Mouse (Mus musculus) small intestine, adult 2 months (tissue): ENCODE data around the gene Mcf2l. TPM values are rescaled to one million over a fixed set of nuclear protein-coding genes. Genes with fewer than 3 reads are reported as not detected.

Experiments
- H3K27ac ChIP-seq: fragments of 200-500 bp; 2 replicates; pipeline ENCODE4 v1.5.1; 2012; ENCODE audit warnings: low read depth, low read length, control low read depth, inconsistent platforms; ENCODE audit not compliant: insufficient read depth
- H3K27me3 ChIP-seq: fragments of 200-500 bp; 2 replicates; pipeline ENCODE4 v1.6.1; 2012; ENCODE audit warnings: mild to moderate bottlenecking, moderate library complexity, low read length, inconsistent platforms; ENCODE audit not compliant: control insufficient read depth, insufficient read depth
- H3K36me3 ChIP-seq: fragments of 200-500 bp; 2 replicates; pipeline ENCODE4 v1.6.1; 2012; ENCODE audit warnings: mild to moderate bottlenecking, low read length, control low read depth, inconsistent platforms; ENCODE audit not compliant: control insufficient read depth, insufficient read depth
- H3K4me1 ChIP-seq: fragments of 200-500 bp; 2 replicates; pipeline ENCODE4 v1.6.1; 2012; ENCODE audit warnings: low read length, inconsistent platforms, mixed read lengths; ENCODE audit not compliant: control insufficient read depth, insufficient read depth, insufficient read length
- H3K4me3 ChIP-seq: fragments of 200-500 bp; 2 replicates; pipeline ENCODE4 v1.5.1; 2012; ENCODE audit warnings: low read depth, mild to moderate bottlenecking, control low read depth, inconsistent platforms, low read length, moderate library complexity
- CTCF ChIP-seq: fragments of 200-500 bp; IDR thresholded peaks from 2 replicates; pipeline ENCODE4 v1.5.1; 2012; ENCODE audit warnings: low read depth, mild to moderate bottlenecking, control low read depth, inconsistent platforms, low read length, moderate library complexity, mixed read lengths; ENCODE audit not compliant: insufficient replicate concordance, insufficient read length; ENCODE audit errors: extremely low read depth
- POLR2A ChIP-seq: fragments of 200-500 bp; IDR thresholded peaks from 2 replicates; pipeline ENCODE4 v1.6.1; 2012; ENCODE audit warnings: low read depth, mild to moderate bottlenecking, control low read depth, inconsistent platforms, low read length, moderate library complexity
- WGBS: fragments of 180-500 bp; shearing (Covaris S2); methylation state at CpG from one replicate; pipeline ENCODE4 v1.1.7; 2018; 5-methylcytosine and 5-hydroxymethylcytosine counted together
- polyA plus RNA-seq: library from polyadenylated mRNA; depleted of rRNA; stranded (reverse); fragments of >200 nt; gene quantifications from 2 replicates; pipeline ENCODE4 v1.2.3, GENCODE M21; 2012

Gene Mcf2l
- polyA plus RNA-seq, 1 experiment: 11.2 TPM

GRCm38 (mm10) chr8:12984601-12985243, 111.1 kb downstream of the Mcf2l start:
- no peak overlapping the region for H3K4me3 ChIP-seq
- TF ChIP-seq CTCF (no peak), POLR2A (no peak)
- no peaks in the 10 kb centered on the region for H3K4me1 ChIP-seq
- H3K27me3 ChIP-seq: no peaks in the 10 kb centered on the region
- WGBS: 83% methylated on average over 17 of the region's 17 CpGs
- no peaks in the 10 kb centered on the region for H3K36me3 ChIP-seq
- no peak overlapping the region for H3K27ac ChIP-seq

GRCm38 (mm10) chr8:12985259-12985658, 111.7 kb downstream of the Mcf2l start:
- 88% methylated on average over 13 of the region's 13 CpGs for WGBS
- H3K4me1 ChIP-seq: no peaks in the 10 kb centered on the region
- no peak for TF ChIP-seq POLR2A
- TF ChIP-seq CTCF: no peak
- no peak overlapping the region for H3K4me3 ChIP-seq
- H3K27ac ChIP-seq: no peak overlapping the region
- no peaks in the 10 kb centered on the region for H3K36me3 ChIP-seq
- no peaks in the 10 kb centered on the region for H3K27me3 ChIP-seq

- WGBS: 87% methylated on average over 8 of the region's 8 CpGs
- TF ChIP-seq CTCF (no peak), POLR2A (no peak)
- H3K4me3 ChIP-seq: no peak overlapping the region
- no peaks in the 10 kb centered on the region for H3K4me1 ChIP-seq
- no peaks in the 10 kb centered on the region for H3K36me3 ChIP-seq
- H3K27ac ChIP-seq: no peak overlapping the region
- no peaks in the 10 kb centered on the region for H3K27me3 ChIP-seq
These were observed 114.0 kb downstream of the Mcf2l start for GRCm38 (mm10) chr8:12987571-12987970.

- TF ChIP-seq POLR2A (no peak), CTCF (peak; percentile 22; the same call in 1 of the 2 replicates)
- H3K27ac ChIP-seq: no peak overlapping the region
- H3K4me3 ChIP-seq: no peak overlapping the region
- H3K4me1 ChIP-seq: no peaks in the 10 kb centered on the region
- H3K27me3 ChIP-seq: no peaks in the 10 kb centered on the region
- WGBS: 79% methylated on average over 13 of the region's 13 CpGs
- no peaks in the 10 kb centered on the region for H3K36me3 ChIP-seq
These were observed 115.3 kb downstream of the Mcf2l start for GRCm38 (mm10) chr8:12988722-12989430.

- no peak overlapping the region for H3K4me3 ChIP-seq
- WGBS: 72% methylated on average over 10 of the region's 10 CpGs
- TF ChIP-seq POLR2A: no peak
- TF ChIP-seq CTCF: no peak
- H3K4me1 ChIP-seq: no peaks in the 10 kb centered on the region
- no peaks in the 10 kb centered on the region for H3K27me3 ChIP-seq
- H3K36me3 ChIP-seq: no peaks in the 10 kb centered on the region
- no peak overlapping the region for H3K27ac ChIP-seq
These were observed 117.8 kb downstream of the Mcf2l start for GRCm38 (mm10) chr8:12991411-12991810.

- WGBS: 83% methylated on average over 5 of the region's 5 CpGs
- no peaks in the 10 kb centered on the region for H3K4me1 ChIP-seq
- H3K4me3 ChIP-seq: no peak overlapping the region
- no peak for TF ChIP-seq CTCF
- no peaks in the 10 kb centered on the region for H3K27me3 ChIP-seq
- H3K36me3 ChIP-seq: no peaks in the 10 kb centered on the region
- H3K27ac ChIP-seq: no peak overlapping the region
These were observed 120.9 kb downstream of the Mcf2l start for GRCm38 (mm10) chr8:12994468-12994867.

- Histone ChIP-seq H3K27ac (no peak overlapping the region), H3K4me1 (no peaks in the 10 kb centered on the region), H3K4me3 (no peak overlapping the region), H3K36me3 (no peaks in the 10 kb centered on the region), H3K27me3 (no peaks in the 10 kb centered on the region)
- 54% methylated on average over 5 of the region's 5 CpGs for WGBS
- TF ChIP-seq POLR2A (no peak), CTCF (no peak)
These were observed 121.9 kb downstream of the Mcf2l start for GRCm38 (mm10) chr8:12995481-12995880.
